Mouse (Mus musculus) midbrain, embryonic 15.5 days (tissue): Measurements from ENCODE around the gene Selenos. TPM values are rescaled to one million over a fixed set of nuclear protein-coding genes. Genes with fewer than 3 reads are reported as not detected.

Experiments
- ATAC-seq: fragments of 200-750 bp; cut with Nextera tagmentation; replicated peaks from 2 replicates; pipeline ENCODE4 v1.8.0; 2017; ENCODE audit warnings: moderate TSS enrichment
- H3K27ac ChIP-seq: fragments of 300-500 bp; sonication (generic); 2 replicates; pipeline ENCODE4 v1.5.1; 2015; ENCODE audit warnings: mild to moderate bottlenecking, inconsistent platforms
- H3K27me3 ChIP-seq: fragments of 300-500 bp; sonication (generic); replicated peaks from 2 replicates; pipeline ENCODE4 v1.6.1; 2015; ENCODE audit warnings: inconsistent platforms
- H3K36me3 ChIP-seq: fragments of 300-500 bp; sonication (generic); replicated peaks from 2 replicates; pipeline ENCODE4 v1.6.1; 2015; ENCODE audit warnings: inconsistent platforms
- H3K4me1 ChIP-seq: fragments of 300-500 bp; sonication (generic); 2 replicates; pipeline ENCODE4 v1.6.1; 2015; ENCODE audit warnings: inconsistent platforms
- H3K4me2 ChIP-seq: fragments of 300-500 bp; sonication (generic); 2 replicates; pipeline ENCODE4 v1.6.1; 2015; ENCODE audit warnings: inconsistent platforms, mild to moderate bottlenecking, moderate library complexity
- H3K4me3 ChIP-seq: fragments of 300-500 bp; sonication (generic); 2 replicates; pipeline ENCODE4 v1.5.1; 2015; ENCODE audit warnings: mild to moderate bottlenecking, inconsistent platforms
- H3K9ac ChIP-seq: fragments of 300-500 bp; sonication (generic); 2 replicates; pipeline ENCODE4 v1.6.1; 2015; ENCODE audit warnings: mild to moderate bottlenecking, inconsistent platforms
- H3K9me3 ChIP-seq: fragments of 300-500 bp; sonication (generic); 2 replicates; pipeline ENCODE4 v1.6.1; 2016; ENCODE audit warnings: inconsistent platforms
- WGBS: fragments of 180-500 bp; shearing (Covaris S2); methylation state at CpG from one replicate; pipeline ENCODE4 v1.1.7; 2015; ENCODE audit warnings: mixed read lengths; 5-methylcytosine and 5-hydroxymethylcytosine counted together
- polyA plus RNA-seq: library from polyadenylated mRNA; unstranded; fragments of >200 nt; fragmentation: Nextera tagmentation; extraction: Ambion mirVana; gene quantifications from 2 replicates; pipeline ENCODE4 v1.2.1, GENCODE M21; 2015

The Selenos gene
- polyA plus RNA-seq, 1 experiment from 2014 or later = 80.2 TPM

- 41% methylated on average over 3 of the region's 3 CpGs for WGBS
- no peak overlapping the region for H3K4me3 ChIP-seq
Observed at GRCm38 (mm10) chr7:66128857-66129256, 49.4 kb downstream of the Selenos start.

GRCm38 (mm10) chr7:66130296-66130695, 50.8 kb downstream of the Selenos start:
- no peak overlapping the region for H3K4me3 ChIP-seq
- 96% methylated on average over 2 of the region's 2 CpGs for WGBS

More at GRCm38 (mm10) chr7:66128857-66129256, 49.4 kb downstream of the Selenos start:
- H3K36me3 ChIP-seq = peaks cover 3% of the 10 kb centered on the region; the same call in 1 of the 2 replicates
- no peak overlapping the region for H3K27ac ChIP-seq
- no peak overlapping the region for H3K4me2 ChIP-seq
- H3K9me3 ChIP-seq = no peaks in the 10 kb centered on the region
- no peak overlapping the region for H3K9ac ChIP-seq
- peaks cover 24% of the 10 kb centered on the region for H3K4me1 ChIP-seq
- no peak for ATAC-seq
- H3K27me3 ChIP-seq = no peaks in the 10 kb centered on the region

GRCm38 (mm10) chr7:66131776-66132421, 52.5 kb downstream of the Selenos start:
- Histone ChIP-seq H3K9me3 (no peaks in the 10 kb centered on the region), H3K36me3 (0 out of 2 replicates have a peak, but pooled peaks cover 3% of the 10 kb centered on the region), H3K4me2 (no peak overlapping the region), H3K27me3 (no peaks in the 10 kb centered on the region), H3K4me1 (peaks cover 33% of the 10 kb centered on the region), H3K9ac (no peak overlapping the region), H3K4me3 (no peak overlapping the region), H3K27ac (no peak overlapping the region)
- WGBS = 94% methylated on average over 4 of the region's 4 CpGs
- ATAC-seq = no peak

More at GRCm38 (mm10) chr7:66130296-66130695, 50.8 kb downstream of the Selenos start:
- Histone ChIP-seq H3K9ac (no peak overlapping the region), H3K27ac (no peak overlapping the region), H3K9me3 (no peaks in the 10 kb centered on the region), H3K27me3 (no peaks in the 10 kb centered on the region), H3K36me3 (peaks cover 3% of the 10 kb centered on the region; the same call in 1 of the 2 replicates), H3K4me2 (no peak overlapping the region), H3K4me1 (peaks cover 20% of the 10 kb centered on the region)
- ATAC-seq = no peak

GRCm38 (mm10) chr7:66134154-66134553, 54.7 kb downstream of the Selenos start:
- no peak for ATAC-seq
- 88% methylated on average over 3 of the region's 3 CpGs for WGBS
- H3K27ac ChIP-seq = no peak overlapping the region
- no peak overlapping the region for H3K9ac ChIP-seq
- H3K4me1 ChIP-seq = peaks cover 27% of the 10 kb centered on the region
- H3K4me2 ChIP-seq = no peak overlapping the region
- H3K4me3 ChIP-seq = no peak overlapping the region
- H3K9me3 ChIP-seq = no peaks in the 10 kb centered on the region
- 0 out of 2 replicates have a peak, but pooled peaks cover 3% of the 10 kb centered on the region for H3K36me3 ChIP-seq
- H3K27me3 ChIP-seq = no peaks in the 10 kb centered on the region

- 77% methylated on average over 3 of the region's 3 CpGs for WGBS
- H3K4me3 ChIP-seq = no peak overlapping the region
- no peak overlapping the region for H3K4me2 ChIP-seq
- no peak overlapping the region for H3K9ac ChIP-seq
- H3K27ac ChIP-seq = peak overlapping the region; percentile 48; the same call in 1 of the 2 replicates
- H3K27me3 ChIP-seq = no peaks in the 10 kb centered on the region
- no peaks in the 10 kb centered on the region for H3K9me3 ChIP-seq
- H3K4me1 ChIP-seq = peaks cover 35% of the 10 kb centered on the region
- H3K36me3 ChIP-seq = 0 out of 2 replicates have a peak, but pooled peaks cover 3% of the 10 kb centered on the region
- ATAC-seq = 0 out of 2 replicates have a peak, but pooled peaks have one; percentile 19
Observed at GRCm38 (mm10) chr7:66135644-66136043, 56.2 kb downstream of the Selenos start.

- Histone ChIP-seq H3K4me2 (no peak overlapping the region), H3K4me3 (no peak overlapping the region), H3K4me1 (peaks cover 40% of the 10 kb centered on the region), H3K27ac (peak overlapping the region; percentile 48; the same call in 1 of the 2 replicates), H3K9ac (no peak overlapping the region), H3K36me3 (0 out of 2 replicates have a peak, but pooled peaks cover 3% of the 10 kb centered on the region), H3K27me3 (no peaks in the 10 kb centered on the region), H3K9me3 (no peaks in the 10 kb centered on the region)
- ATAC-seq = 0 out of 2 replicates have a peak, but pooled peaks have one; percentile 6
Observed at GRCm38 (mm10) chr7:66136187-66136586, 56.7 kb downstream of the Selenos start.

- no peak overlapping the region for H3K9ac ChIP-seq
- H3K36me3 ChIP-seq = no peaks in the 10 kb centered on the region
- H3K27me3 ChIP-seq = no peaks in the 10 kb centered on the region
- H3K9me3 ChIP-seq = no peaks in the 10 kb centered on the region
- H3K4me3 ChIP-seq = no peak overlapping the region
- no peak overlapping the region for H3K27ac ChIP-seq
- ATAC-seq = no peak
- peaks cover 48% of the 10 kb centered on the region for H3K4me1 ChIP-seq
- WGBS = 85% methylated on average over 4 of the region's 4 CpGs
- no peak overlapping the region for H3K4me2 ChIP-seq
Observed at GRCm38 (mm10) chr7:66137309-66137708, 57.9 kb downstream of the Selenos start.

GRCm38 (mm10) chr7:66138301-66138700, 58.9 kb downstream of the Selenos start:
- Histone ChIP-seq H3K4me3 (no peak overlapping the region), H3K4me1 (peaks cover 55% of the 10 kb centered on the region), H3K4me2 (no peak overlapping the region), H3K27me3 (no peaks in the 10 kb centered on the region), H3K36me3 (no peaks in the 10 kb centered on the region), H3K27ac (no peak overlapping the region), H3K9ac (no peak overlapping the region), H3K9me3 (no peaks in the 10 kb centered on the region)
- WGBS = 58% methylated on average over 4 of the region's 4 CpGs
- ATAC-seq = no peak

- WGBS = 90% methylated on average over 5 of the region's 5 CpGs
- H3K4me3 ChIP-seq = no peak overlapping the region
- ATAC-seq = no peak
- peaks cover 59% of the 10 kb centered on the region for H3K4me1 ChIP-seq
- no peak overlapping the region for H3K27ac ChIP-seq
- no peaks in the 10 kb centered on the region for H3K9me3 ChIP-seq
- no peaks in the 10 kb centered on the region for H3K27me3 ChIP-seq
- H3K9ac ChIP-seq = no peak overlapping the region
- no peaks in the 10 kb centered on the region for H3K36me3 ChIP-seq
- H3K4me2 ChIP-seq = no peak overlapping the region
Observed at GRCm38 (mm10) chr7:66138878-66139277, 59.4 kb downstream of the Selenos start.

Other genes with a start within 250 kb of the Selenos start
- 1.1 TPM in 2 replicates for gene Pcsk6, start 217.9 kb upstream of the Selenos start, polyA plus RNA-seq
- not detected in 2 replicates for gene Gm45213, start 36.0 kb upstream of the Selenos start, polyA plus RNA-seq
- gene Snrpa1, start 20.6 kb upstream of the Selenos start, polyA plus RNA-seq = 127 and 132 TPM in 2 replicates
- gene Chsy1, start 29.9 kb downstream of the Selenos start, polyA plus RNA-seq = 10.0 and 10.7 TPM in 2 replicates